Mouse (Mus musculus): ENCODE measurements around the gene Lypd5. TPM values are rescaled to one million over a fixed set of nuclear protein-coding genes. Genes with fewer than 3 reads are reported as not detected.

The Lypd5 gene
- not detected in 2 replicates for polyA plus RNA-seq (2014; fragmentation: Nextera tagmentation; extraction: Ambion mirVana)

GRCm38 (mm10) chr7:24348896-24349295, at the start of gene Lypd5:
TSS of gene Lypd5 (plus strand) at chr7:24349196.
- H3K27me3 ChIP-seq (ENCODE audit: control insufficient read depth, insufficient read depth, low read length): no peaks in the 10 kb centered on the region
- H3K4me3 ChIP-seq (ENCODE audit: control insufficient read depth in 1 of 2, insufficient read depth in 1 of 2, low read depth in 1 of 2, low read length in 2 of 2): no peak within 1 kb of the TSS
- H3K9ac ChIP-seq (ENCODE audit: low read length): no peak within 1 kb of the TSS
- 40% methylated on average over 6 of the region's 6 CpGs for WGBS
- H3K4me2 ChIP-seq (ENCODE audit: low read length): no peak within 1 kb of the TSS
- H3K4me1 ChIP-seq (ENCODE audit: control insufficient read depth in 2 of 2, insufficient read depth in 2 of 2, low read length in 2 of 2): no peaks in the 10 kb centered on the region
- no peak for ATAC-seq (ENCODE audit: insufficient number of reproducible peaks, insufficient read depth, low FRiP score, low read depth)
- 0 out of 2 replicates have a peak, but pooled peaks cover 2% of the 10 kb centered on the region for H3K9me3 ChIP-seq (ENCODE audit: control insufficient read depth, low read length)
- no peaks in the 10 kb centered on the region for H3K36me3 ChIP-seq (ENCODE audit: control insufficient read depth, insufficient read depth, low read length)
- no peak within 1 kb of the TSS for H3K27ac ChIP-seq (replicated peaks in 1 of 2; ENCODE audit: control insufficient read depth in 1 of 2, insufficient read depth in 1 of 2, low read depth in 2 of 2, low read length in 2 of 2)

- no peaks in the 10 kb centered on the region for H3K27me3 ChIP-seq (ENCODE audit: control insufficient read depth, insufficient read depth, low read length)
- no peak overlapping the region; a peak in 1 of 4 replicates for H3K27ac ChIP-seq (replicated peaks in 1 of 2; ENCODE audit: control insufficient read depth in 1 of 2, insufficient read depth in 1 of 2, low read depth in 2 of 2, low read length in 2 of 2)
- peak overlapping the region; percentile 36 to 77 for H3K4me3 ChIP-seq (ENCODE audit: control insufficient read depth in 1 of 2, insufficient read depth in 1 of 2, low read depth in 1 of 2, low read length in 2 of 2)
- ATAC-seq (ENCODE audit: insufficient number of reproducible peaks, insufficient read depth, low FRiP score, low read depth): peak; percentile 23; the same call in 1 of the 2 replicates
- WGBS: 2% methylated on average over 18 of the region's 18 CpGs
- peaks cover 43% of the 10 kb centered on the region for H3K36me3 ChIP-seq (ENCODE audit: control insufficient read depth, insufficient read depth, low read length)
- peak overlapping the region; percentile 68 for H3K9ac ChIP-seq (ENCODE audit: low read length)
- H3K4me2 ChIP-seq (ENCODE audit: low read length): peak overlapping the region; percentile 92
- H3K4me1 ChIP-seq (ENCODE audit: control insufficient read depth in 2 of 2, insufficient read depth in 2 of 2, low read length in 2 of 2): peaks cover 5 to 16% of the 10 kb centered on the region in 2 experiments; a peak in 3 of 4 replicates
- no peaks in the 10 kb centered on the region for H3K9me3 ChIP-seq (ENCODE audit: control insufficient read depth, low read length)
Measured at GRCm38 (mm10) chr7:24299823-24300481, 49.0 kb upstream of the Lypd5 start.

- Histone ChIP-seq H3K36me3 (ENCODE audit: control insufficient read depth, insufficient read depth, low read length) (peaks cover 34% of the 10 kb centered on the region), H3K4me2 (ENCODE audit: low read length) (peak within 1 kb of the TSS; percentile 92), H3K4me1 (ENCODE audit: control insufficient read depth in 2 of 2, insufficient read depth in 2 of 2, low read length in 2 of 2) (peaks cover 5 to 16% of the 10 kb centered on the region in 2 experiments; a peak in 3 of 4 replicates), H3K9me3 (ENCODE audit: control insufficient read depth, low read length) (no peaks in the 10 kb centered on the region), H3K27me3 (ENCODE audit: control insufficient read depth, insufficient read depth, low read length) (no peaks in the 10 kb centered on the region), H3K27ac (replicated peaks in 1 of 2; ENCODE audit: control insufficient read depth in 1 of 2, insufficient read depth in 1 of 2, low read depth in 2 of 2, low read length in 2 of 2) (peak within 1 kb of the TSS; percentile 14 to 20; a peak in 2 of 4 replicates), H3K4me3 (ENCODE audit: control insufficient read depth in 1 of 2, insufficient read depth in 1 of 2, low read depth in 1 of 2, low read length in 2 of 2) (peak within 1 kb of the TSS; percentile 17 to 77), H3K9ac (ENCODE audit: low read length) (peak within 1 kb of the TSS; percentile 68; the same call in 1 of the 2 replicates)
- WGBS: 3% methylated on average over 13 of the region's 13 CpGs
- ATAC-seq (ENCODE audit: insufficient number of reproducible peaks, insufficient read depth, low FRiP score, low read depth): no peak
Measured at GRCm38 (mm10) chr7:24300771-24301282, 48.2 kb upstream of the Lypd5 start, which contains the start of gene Zfp61. TSS of gene Zfp61 (minus strand) at chr7:24301232.

- peak overlapping the region; percentile 95 for H3K4me2 ChIP-seq (ENCODE audit: low read length)
- H3K4me1 ChIP-seq (ENCODE audit: control insufficient read depth in 2 of 2, insufficient read depth in 2 of 2, low read length in 2 of 2): peaks cover 5 to 9% of the 10 kb centered on the region in 2 experiments
- no peak; the same call in 1 of the 2 replicates for ATAC-seq (ENCODE audit: insufficient number of reproducible peaks, insufficient read depth, low FRiP score, low read depth)
- WGBS: 30% methylated on average over 29 of the region's 29 CpGs
- H3K36me3 ChIP-seq (ENCODE audit: control insufficient read depth, insufficient read depth, low read length): peaks cover 10% of the 10 kb centered on the region
- H3K4me3 ChIP-seq (ENCODE audit: control insufficient read depth in 1 of 2, insufficient read depth in 1 of 2, low read depth in 1 of 2, low read length in 2 of 2): peak overlapping the region; percentile 73 to 83
- H3K27ac ChIP-seq (replicated peaks in 1 of 2; ENCODE audit: control insufficient read depth in 1 of 2, insufficient read depth in 1 of 2, low read depth in 2 of 2, low read length in 2 of 2): peak overlapping the region in 1 of 2 experiments; percentile 3; a peak in 1 of 4 replicates
- peaks cover 8% of the 10 kb centered on the region; the same call in 1 of the 2 replicates for H3K27me3 ChIP-seq (ENCODE audit: control insufficient read depth, insufficient read depth, low read length)
- no peaks in the 10 kb centered on the region for H3K9me3 ChIP-seq (ENCODE audit: control insufficient read depth, low read length)
- peak overlapping the region; percentile 87 for H3K9ac ChIP-seq (ENCODE audit: low read length)
Measured at GRCm38 (mm10) chr7:24315726-24316566, 33.0 kb upstream of the Lypd5 start.

GRCm38 (mm10) chr7:24316567-24317092, 32.4 kb upstream of the Lypd5 start, which contains the start of gene Zfp94:
TSS of gene Zfp94 (minus strand) at chr7:24316666.
- peak; percentile 93 for ATAC-seq (ENCODE audit: insufficient number of reproducible peaks, insufficient read depth, low FRiP score, low read depth)
- under 1% methylated on average over 33 of the region's 33 CpGs for WGBS

GRCm38 (mm10) chr7:24318942-24319341, 30.1 kb upstream of the Lypd5 start:
- Histone ChIP-seq H3K4me2 (ENCODE audit: low read length) (no peak overlapping the region), H3K27me3 (ENCODE audit: control insufficient read depth, insufficient read depth, low read length) (peaks cover 8% of the 10 kb centered on the region; the same call in 1 of the 2 replicates), H3K27ac (replicated peaks in 1 of 2; ENCODE audit: control insufficient read depth in 1 of 2, insufficient read depth in 1 of 2, low read depth in 2 of 2, low read length in 2 of 2) (no peak overlapping the region), H3K9ac (ENCODE audit: low read length) (no peak overlapping the region), H3K4me1 (ENCODE audit: control insufficient read depth in 2 of 2, insufficient read depth in 2 of 2, low read length in 2 of 2) (peaks cover 5 to 9% of the 10 kb centered on the region in 2 experiments), H3K36me3 (ENCODE audit: control insufficient read depth, insufficient read depth, low read length) (no peaks in the 10 kb centered on the region), H3K4me3 (ENCODE audit: control insufficient read depth in 1 of 2, insufficient read depth in 1 of 2, low read depth in 1 of 2, low read length in 2 of 2) (no peak overlapping the region), H3K9me3 (ENCODE audit: control insufficient read depth, low read length) (peaks cover 2% of the 10 kb centered on the region)
- WGBS: 51% methylated on average over 6 of the region's 6 CpGs
- no peak for ATAC-seq (ENCODE audit: insufficient number of reproducible peaks, insufficient read depth, low FRiP score, low read depth)

More at GRCm38 (mm10) chr7:24316567-24317092, 32.4 kb upstream of the Lypd5 start, which contains the start of gene Zfp94:
- H3K4me2 ChIP-seq (ENCODE audit: low read length): peak within 1 kb of the TSS; percentile 95
- peaks cover 8% of the 10 kb centered on the region; the same call in 1 of the 2 replicates for H3K27me3 ChIP-seq (ENCODE audit: control insufficient read depth, insufficient read depth, low read length)
- peak within 1 kb of the TSS; percentile 54 to 91 for H3K27ac ChIP-seq (replicated peaks in 1 of 2; ENCODE audit: control insufficient read depth in 1 of 2, insufficient read depth in 1 of 2, low read depth in 2 of 2, low read length in 2 of 2)
- peaks cover 4% of the 10 kb centered on the region; the same call in 1 of the 2 replicates for H3K36me3 ChIP-seq (ENCODE audit: control insufficient read depth, insufficient read depth, low read length)
- H3K9ac ChIP-seq (ENCODE audit: low read length): peak within 1 kb of the TSS; percentile 87
- no peaks in the 10 kb centered on the region for H3K9me3 ChIP-seq (ENCODE audit: control insufficient read depth, low read length)
- peaks cover 5 to 9% of the 10 kb centered on the region in 2 experiments for H3K4me1 ChIP-seq (ENCODE audit: control insufficient read depth in 2 of 2, insufficient read depth in 2 of 2, low read length in 2 of 2)
- peak within 1 kb of the TSS; percentile 73 to 83 for H3K4me3 ChIP-seq (ENCODE audit: control insufficient read depth in 1 of 2, insufficient read depth in 1 of 2, low read depth in 1 of 2, low read length in 2 of 2)

GRCm38 (mm10) chr7:24322593-24322992, 26.4 kb upstream of the Lypd5 start:
- Histone ChIP-seq H3K4me1 (ENCODE audit: control insufficient read depth in 2 of 2, insufficient read depth in 2 of 2, low read length in 2 of 2) (peaks cover 3 to 5% of the 10 kb centered on the region in 2 experiments; a peak in 1 of 4 replicates), H3K9me3 (ENCODE audit: control insufficient read depth, low read length) (peaks cover 11% of the 10 kb centered on the region), H3K27me3 (ENCODE audit: control insufficient read depth, insufficient read depth, low read length) (peaks cover 8% of the 10 kb centered on the region; the same call in 1 of the 2 replicates), H3K4me3 (ENCODE audit: control insufficient read depth in 1 of 2, insufficient read depth in 1 of 2, low read depth in 1 of 2, low read length in 2 of 2) (no peak overlapping the region), H3K36me3 (ENCODE audit: control insufficient read depth, insufficient read depth, low read length) (no peaks in the 10 kb centered on the region), H3K9ac (ENCODE audit: low read length) (no peak overlapping the region), H3K27ac (replicated peaks in 1 of 2; ENCODE audit: control insufficient read depth in 1 of 2, insufficient read depth in 1 of 2, low read depth in 2 of 2, low read length in 2 of 2) (no peak overlapping the region), H3K4me2 (ENCODE audit: low read length) (no peak overlapping the region)
- ATAC-seq (ENCODE audit: insufficient number of reproducible peaks, insufficient read depth, low FRiP score, low read depth): no peak
- 66% methylated on average over 4 of the region's 4 CpGs for WGBS

Data from heart, embryonic 14.5 days (tissue).